Mouse (Mus musculus) spleen, adult 12 weeks (tissue): ENCODE results near the gene Selenov.

Source experiments
- DNase-seq: peaks from one replicate; pipeline ENCODE4 v3.0.0; 2022; ENCODE audit warnings: low spot score

Gene Selenov

DNA sequence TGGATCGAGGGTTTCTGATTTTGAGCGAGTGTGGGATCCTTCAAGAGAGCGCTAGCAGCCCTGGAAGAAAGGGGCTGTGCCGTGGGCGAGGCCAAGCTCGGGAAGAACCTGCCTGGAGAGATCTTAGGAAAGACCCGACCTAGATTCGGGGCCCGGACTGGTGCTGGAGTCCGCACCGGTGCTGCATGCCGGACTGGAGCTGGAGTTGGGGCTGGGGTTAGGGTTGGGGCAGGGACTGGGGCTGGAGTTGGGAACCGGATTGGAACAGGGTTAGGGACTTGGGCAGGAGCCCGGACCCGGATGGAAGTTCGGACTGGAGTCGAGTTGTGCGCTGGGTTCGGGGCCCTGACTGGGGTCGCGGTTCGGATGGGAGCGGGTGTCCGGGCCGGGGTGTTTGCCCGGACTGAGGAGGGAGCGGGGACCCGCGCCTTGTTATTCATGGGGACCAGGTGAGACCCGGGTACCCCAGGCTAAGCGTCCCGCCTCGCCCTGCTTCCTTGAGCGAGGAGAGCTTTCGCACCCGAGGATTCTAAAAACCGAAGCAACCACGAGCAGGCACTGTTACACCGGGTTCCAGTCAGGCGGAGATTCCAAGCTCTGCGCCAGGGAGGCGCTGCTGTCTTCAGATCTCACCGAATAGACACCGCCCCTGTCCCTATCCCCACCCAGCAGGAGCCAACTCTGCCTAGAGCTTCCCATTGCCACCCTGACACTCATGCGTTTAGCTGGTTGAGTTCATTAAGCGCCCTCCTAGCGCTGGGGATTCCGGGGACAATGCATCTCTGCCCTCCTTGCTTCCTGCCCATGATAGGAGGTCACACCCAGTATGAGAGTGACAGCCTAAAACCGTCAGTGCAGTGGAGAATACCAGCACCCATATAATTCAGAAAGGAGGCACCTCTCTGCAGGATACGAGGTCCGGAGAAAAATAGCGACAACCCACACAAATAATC is at the start of gene Selenov:
Selenov (minus strand) TSS at position 549 of the 953 bp plus-strand sequence.
- DNase-seq: no peak

DNA sequence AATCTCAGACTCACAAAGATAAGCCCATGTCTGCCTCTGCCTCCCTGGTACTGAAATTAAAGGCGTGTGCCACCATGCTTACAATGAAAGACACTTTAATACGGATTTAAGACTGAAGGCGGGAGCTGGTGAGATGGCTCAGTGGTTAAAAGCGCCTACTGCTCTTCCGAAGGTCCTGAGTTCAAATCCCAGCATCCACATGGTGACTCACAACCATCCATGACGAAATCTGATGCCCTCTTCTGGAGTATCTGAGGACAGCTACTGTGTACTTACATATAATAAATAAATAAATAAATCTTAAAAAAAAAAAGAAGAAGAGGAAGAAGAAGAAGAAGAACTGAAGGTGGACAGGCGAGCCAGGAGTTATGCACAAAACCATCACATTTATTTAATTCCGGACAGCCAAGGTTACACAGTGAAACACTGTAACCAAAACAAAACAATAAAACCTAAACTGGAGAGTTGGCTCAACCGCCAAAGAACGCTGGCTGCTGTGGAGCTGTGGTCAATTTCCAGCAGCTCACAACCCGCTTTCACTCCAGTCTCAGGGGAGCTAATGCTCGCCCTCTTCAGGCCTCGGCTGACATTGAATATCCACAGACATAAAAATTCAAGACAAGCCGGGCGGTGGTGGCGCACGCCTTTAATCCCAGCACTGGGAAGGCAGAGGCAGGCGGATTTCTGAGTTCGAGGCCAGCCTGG is 48.4 kb upstream of the Selenov start:
- peak; percentile 50 for DNase-seq

DNA sequence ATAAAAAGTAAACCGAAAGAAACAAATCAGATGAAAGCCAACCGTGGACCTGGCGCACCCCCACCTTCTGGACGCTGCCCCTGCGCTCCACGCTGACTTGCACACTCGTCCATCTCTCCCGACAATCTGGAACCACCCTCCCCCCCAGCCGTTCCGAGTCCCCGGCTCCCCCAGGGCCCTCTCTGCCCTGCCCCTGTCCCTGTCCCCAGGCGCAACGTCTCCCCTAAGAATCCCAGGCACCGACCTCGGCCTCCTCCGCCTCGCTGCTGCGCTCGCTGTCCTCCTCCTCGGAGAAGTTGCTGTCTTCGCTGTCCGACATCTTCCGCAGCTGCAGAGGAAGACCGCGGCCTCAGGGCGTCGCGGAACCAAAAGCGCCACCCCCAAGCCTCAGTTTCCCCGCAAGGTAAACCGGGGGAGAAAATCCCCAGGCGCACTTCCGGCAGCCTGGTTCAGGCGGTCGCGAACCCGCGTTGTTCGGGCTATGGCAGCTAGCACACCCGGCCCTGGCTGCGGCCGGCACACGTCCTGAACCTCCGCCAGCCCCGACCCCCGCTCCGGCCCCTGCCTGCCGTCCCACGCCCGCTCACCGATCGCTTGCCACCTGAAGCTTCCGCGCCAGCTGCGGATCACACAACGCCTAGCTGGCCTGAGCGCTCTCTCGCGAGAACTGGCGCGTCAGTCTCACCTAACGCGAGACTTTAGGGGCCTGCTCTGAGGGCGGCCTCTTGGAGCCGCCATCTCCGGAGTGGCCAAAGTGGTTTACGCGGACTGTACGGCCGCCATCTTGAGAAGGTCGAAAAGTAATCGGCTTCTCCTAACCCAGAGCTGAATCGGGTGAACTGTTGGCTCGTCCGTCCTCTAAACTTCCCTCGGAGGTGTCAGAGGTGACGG is 47.4 kb upstream of the Selenov start, which contains the start of gene Supt5:
Supt5 (minus strand) TSS at position 639 of the 891 bp plus-strand sequence.
- DNase-seq: peak; percentile 93

DNA sequence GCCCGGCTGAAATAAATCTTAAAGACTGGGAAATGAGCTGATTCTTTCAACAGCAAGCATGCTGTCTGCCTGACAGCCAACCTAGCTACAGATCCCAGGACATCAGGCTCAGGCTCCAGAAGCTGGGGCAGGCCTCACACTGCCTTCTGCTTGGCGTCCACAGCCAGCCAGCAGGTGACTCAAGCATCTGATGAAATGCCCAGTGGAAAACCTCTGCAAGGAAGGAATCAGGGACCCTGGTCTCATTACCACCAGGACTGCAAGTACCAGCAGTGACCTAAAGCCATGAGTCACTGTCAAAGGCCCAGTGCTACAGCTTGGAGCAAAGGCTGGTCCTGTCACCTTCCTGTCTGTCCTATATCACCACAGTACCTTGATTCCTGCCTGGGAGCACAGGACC is 44.5 kb upstream of the Selenov start:
- DNase-seq: no peak

- no peak for DNase-seq
Measured at GRCm38 (mm10) chr7:28334534-28334933, 43.5 kb upstream of the Selenov start.

DNA sequence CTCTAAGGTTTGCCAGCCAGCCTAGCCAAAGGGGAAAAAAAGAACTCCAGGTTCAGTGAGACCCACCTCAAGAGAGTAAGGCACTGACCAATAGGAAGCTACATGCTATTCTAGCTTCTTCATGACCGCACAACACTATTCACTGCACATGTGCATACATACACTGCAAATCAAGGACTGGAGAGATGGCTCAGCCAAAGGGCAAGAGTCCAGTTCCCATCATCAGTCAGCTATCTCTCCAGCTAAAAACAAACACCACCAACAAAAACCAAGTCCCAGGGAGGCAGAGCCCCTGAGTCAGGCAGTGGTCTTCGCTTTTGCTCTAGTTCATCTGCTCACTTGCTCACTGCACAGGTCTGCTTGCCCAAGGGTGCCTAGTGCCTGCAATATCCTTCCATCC is 37.3 kb upstream of the Selenov start:
- DNase-seq: no peak

DNA sequence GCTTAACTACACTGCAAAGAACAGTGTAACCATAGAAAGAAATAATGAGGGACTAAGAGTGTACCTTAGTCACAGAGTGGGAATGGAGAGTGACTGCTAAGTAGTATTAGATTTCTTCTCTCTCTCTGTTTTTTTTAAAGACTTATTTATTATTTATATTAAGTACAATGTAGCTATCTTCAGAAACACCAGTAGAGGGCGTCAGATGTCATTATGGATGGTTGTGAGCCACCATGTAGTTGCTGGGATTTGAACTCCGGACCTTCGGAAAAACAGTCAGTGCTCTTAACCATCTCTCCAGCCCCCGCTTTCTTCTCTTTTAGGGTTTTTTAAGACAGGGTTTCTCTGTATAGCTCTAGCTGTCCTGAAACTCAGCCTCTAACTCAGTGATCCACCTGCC is 35.5 kb upstream of the Selenov start:
- DNase-seq: no peak

- DNase-seq: no peak
Measured at GRCm38 (mm10) chr7:28325293-28325692, 34.3 kb upstream of the Selenov start.

DNA sequence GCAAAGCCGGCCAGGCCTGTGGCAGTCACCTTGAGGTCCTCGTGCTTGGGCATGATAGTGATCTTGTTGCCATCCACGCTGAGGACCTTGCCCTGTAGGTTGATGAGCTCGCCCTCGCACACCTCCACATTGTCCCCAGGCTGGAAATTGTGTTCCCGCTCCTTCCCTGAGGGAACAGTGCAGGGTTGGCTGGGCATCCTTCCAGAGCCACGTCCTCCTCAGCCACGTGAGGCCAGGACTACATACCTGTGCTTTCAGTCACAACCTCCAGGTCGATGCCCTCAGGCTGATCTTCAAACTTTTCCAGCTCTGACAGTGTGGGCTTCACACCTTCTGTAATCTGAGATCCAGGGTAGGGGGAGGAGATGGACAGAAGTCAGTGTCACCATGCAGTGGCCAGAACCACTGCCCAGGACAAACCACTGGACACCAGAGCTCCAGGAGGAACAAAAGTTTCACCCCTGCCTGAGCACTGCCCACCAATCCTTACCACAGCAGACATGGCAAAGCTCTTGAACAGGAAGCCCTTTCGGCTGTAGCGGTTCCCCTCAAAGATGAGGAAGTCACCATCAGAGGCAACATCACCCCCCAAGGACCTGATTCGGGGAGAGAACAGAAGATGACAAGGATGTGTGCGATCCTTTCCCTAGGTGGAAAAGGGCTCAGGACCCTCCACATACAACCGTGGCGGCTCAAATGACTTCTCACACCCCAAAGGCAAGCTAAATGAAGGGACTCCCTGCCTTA is 31.2 kb upstream of the Selenov start:
- DNase-seq: no peak

- no peak for DNase-seq
Measured at GRCm38 (mm10) chr7:28318714-28319113, 27.7 kb upstream of the Selenov start.

DNA sequence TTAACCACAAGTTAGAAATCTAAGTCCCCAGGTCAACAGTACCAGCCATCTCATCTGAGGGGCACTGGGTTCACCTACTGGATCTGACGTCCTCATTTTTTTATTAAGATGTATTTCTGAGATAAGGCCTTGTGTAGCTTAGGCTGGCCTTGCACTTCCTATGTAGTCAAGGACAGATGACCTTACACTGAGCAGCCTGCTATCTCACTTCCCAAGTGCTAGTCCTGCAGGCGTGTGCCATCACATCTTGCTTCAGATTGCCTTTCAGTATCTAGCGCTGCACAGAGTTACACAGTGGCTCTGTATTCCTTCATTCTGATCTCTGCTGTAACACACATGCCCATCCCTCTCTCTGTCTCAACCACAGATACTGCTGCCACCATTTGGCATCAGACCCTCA is 27.1 kb upstream of the Selenov start:
- no peak for DNase-seq

DNA sequence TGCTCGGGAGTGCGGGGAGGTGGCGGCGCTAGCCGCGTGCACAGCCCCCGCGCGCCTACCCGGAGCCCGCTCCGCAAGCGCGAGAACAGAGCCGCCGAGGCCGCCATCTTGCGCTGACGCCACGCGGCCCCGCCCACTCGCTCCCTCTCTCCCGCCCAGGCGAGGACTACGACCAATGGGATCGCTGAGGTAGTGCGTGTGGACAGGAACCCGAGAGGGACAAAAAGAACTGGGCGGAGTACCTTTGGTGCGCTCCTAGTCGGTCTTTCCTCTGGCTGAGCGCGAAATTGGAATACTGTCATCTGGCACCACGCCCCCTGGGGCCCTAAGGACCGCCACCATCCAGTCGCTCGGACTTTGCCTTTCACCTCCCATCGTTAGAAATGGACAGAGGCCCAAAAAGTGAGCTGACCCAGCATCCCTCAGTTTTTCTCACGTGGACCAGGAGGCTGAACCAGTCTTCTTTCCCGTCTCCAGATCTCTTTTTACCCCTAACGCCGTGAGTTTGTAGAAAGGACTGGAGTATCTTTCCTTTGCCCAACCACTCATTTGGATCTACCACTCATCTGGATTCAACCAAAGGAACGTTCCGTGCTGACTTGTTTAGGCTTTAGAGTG is 21.0 kb upstream of the Selenov start, which contains the start of gene Timm50:
Timm50 (minus strand) TSS at position 147 of the 618 bp plus-strand sequence.
- DNase-seq: peak; percentile 95

GRCm38 (mm10) chr7:28311151-28311925 is 20.4 kb upstream of the Selenov start:
- no peak for DNase-seq

DNA sequence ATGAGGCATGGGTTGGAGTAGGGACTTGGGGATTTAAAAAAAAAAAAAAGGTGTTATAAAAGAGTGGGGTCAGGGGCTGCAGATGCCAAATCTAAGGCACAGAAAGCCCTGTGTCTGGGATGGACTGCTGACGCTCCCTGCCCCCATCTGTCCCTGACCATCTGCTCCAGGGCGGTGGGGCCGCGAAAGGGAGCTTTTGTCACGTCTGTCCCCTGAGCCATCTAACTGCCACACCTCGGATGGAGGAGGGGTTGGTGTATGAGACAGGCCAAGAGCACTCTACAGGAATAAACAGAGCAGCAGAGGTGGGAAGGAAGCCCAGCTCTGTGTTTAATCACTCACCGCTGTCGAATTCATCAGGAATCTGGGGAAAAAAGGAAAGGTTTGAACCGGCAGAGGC is 18.8 kb upstream of the Selenov start:
- DNase-seq: no peak

- no peak for DNase-seq
Measured at GRCm38 (mm10) chr7:28306216-28306615, 15.2 kb upstream of the Selenov start.

GRCm38 (mm10) chr7:28305641-28306040 is 14.7 kb upstream of the Selenov start:
- no peak for DNase-seq

DNA sequence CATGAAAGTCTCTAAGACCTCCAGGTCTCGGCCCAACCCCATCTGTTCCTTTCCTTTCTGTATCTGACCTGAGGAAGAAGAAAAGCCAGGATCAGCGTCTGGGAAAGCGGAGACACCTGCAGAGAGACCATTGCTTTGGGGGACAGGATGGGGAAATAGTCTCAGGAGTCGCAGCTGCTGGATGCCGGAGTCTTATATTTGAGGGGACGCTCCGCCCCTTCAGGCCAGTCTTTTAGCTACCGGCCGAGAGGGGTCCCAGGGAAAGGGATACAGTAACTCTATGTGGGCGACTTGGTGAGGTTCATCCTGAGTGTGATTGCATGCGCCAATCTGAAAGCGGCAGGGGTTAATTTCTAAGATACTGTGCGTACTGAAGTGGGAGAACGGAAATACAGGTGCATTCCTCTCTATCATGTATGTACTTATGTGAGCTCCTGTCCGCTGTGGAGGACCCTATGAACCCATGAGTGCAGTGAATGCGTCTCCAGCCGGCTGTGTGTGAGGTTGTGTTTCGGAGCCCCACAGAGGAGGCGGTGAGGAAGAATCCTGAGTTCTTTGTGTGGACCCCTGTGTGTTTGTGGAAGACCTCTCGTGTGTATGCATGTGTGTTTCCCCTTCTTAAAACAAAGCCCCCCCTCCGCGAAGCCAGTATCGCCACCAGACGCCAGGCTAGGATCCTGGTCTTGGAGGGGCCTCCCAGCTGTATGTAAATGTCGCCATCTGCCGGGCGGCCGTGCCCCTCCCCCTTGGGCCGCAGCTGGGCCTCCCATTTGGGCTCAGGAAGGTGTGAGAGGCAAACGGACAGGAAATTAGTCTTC is 10.8 kb upstream of the Selenov start, which contains the start of gene Dll3:
Dll3 (minus strand) TSS at position 623 of the 818 bp plus-strand sequence.
- no peak for DNase-seq

GRCm38 (mm10) chr7:28298837-28299625 is 8.0 kb upstream of the Selenov start:
- no peak for DNase-seq
